Mouse (Mus musculus): ENCODE data around the gene Mamld1. TPM values are rescaled to one million over a fixed set of nuclear protein-coding genes. Genes with fewer than 3 reads are reported as not detected.

The Mamld1 gene
- polyA plus RNA-seq, 1 experiment from 2014 or later: 6.4 TPM

DNA sequence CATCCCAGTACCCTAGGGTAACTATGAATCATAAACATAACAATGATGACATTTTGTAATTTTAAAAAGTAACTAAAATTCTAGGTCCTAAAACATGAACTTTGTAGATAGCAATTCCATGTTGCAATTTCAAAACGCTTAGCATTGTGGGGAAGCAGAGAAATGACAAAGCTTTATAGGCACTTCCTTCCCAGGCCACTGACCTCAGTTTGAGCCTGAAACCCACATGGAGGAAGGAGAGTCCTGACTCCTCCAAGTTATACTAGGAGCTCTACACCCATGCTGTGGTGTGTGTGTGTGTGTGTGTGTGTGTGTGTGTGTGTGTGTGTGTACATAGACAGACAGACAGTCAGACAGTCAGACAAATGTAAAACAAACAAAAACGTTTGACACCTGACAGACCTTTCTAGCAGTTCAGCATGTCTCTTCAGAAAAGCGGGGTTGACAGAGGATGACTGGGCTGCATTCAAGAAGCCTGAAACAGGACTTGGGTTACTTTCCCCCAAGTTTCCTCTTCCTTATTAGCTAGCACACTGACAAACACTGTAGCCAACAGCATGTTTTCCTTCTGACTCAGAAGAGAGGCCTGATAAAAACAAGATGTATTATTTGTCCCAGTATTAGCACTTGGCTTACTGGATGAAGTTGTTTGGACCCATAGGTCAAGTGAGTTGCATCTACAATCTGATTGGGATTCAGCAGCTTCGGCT is 37.5 kb downstream of the Mamld1 start:
- H3K9ac ChIP-seq: no peak overlapping the region
- no peaks in the 10 kb centered on the region for H3K36me3 ChIP-seq
- WGBS: 66% methylated on average over 4 of the region's 4 CpGs
- H3K27ac ChIP-seq (replicated peaks): no peak overlapping the region
- no peaks in the 10 kb centered on the region for H3K4me1 ChIP-seq (replicated peaks)
- H3K27me3 ChIP-seq: no peaks in the 10 kb centered on the region
- ATAC-seq (ENCODE audit: low FRiP score, low read depth): no peak
- no peak overlapping the region for H3K4me3 ChIP-seq
- no peaks in the 10 kb centered on the region for H3K9me3 ChIP-seq
- H3K4me2 ChIP-seq: no peak overlapping the region

DNA sequence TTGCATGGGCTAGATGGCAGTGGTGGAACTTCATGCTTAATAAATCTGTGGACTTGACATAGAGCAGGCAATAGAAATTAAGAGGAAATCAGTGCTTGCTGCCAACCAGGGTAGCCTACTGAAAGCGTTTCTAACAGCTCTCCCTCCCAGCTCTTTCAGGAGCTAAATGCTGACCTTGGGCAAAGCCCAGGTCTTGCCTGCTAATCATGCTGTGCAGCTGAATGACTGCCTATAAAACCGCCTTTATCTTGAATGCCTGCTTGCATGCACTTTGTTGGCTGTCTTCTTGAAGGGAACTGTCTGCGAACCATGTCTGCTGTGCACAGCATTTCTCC is 38.0 kb downstream of the Mamld1 start:
- WGBS: 43% methylated on average over 3 of the region's 3 CpGs
- H3K4me2 ChIP-seq: no peak overlapping the region
- H3K9me3 ChIP-seq: no peaks in the 10 kb centered on the region
- no peak overlapping the region for H3K27ac ChIP-seq (replicated peaks)
- no peak overlapping the region for H3K4me3 ChIP-seq
- no peaks in the 10 kb centered on the region for H3K27me3 ChIP-seq
- 0 out of 2 replicates have a peak, but pooled peaks have one; percentile 59 for ATAC-seq (ENCODE audit: low FRiP score, low read depth)
- no peak overlapping the region for H3K9ac ChIP-seq
- H3K36me3 ChIP-seq: no peaks in the 10 kb centered on the region
- H3K4me1 ChIP-seq (replicated peaks): no peaks in the 10 kb centered on the region

DNA sequence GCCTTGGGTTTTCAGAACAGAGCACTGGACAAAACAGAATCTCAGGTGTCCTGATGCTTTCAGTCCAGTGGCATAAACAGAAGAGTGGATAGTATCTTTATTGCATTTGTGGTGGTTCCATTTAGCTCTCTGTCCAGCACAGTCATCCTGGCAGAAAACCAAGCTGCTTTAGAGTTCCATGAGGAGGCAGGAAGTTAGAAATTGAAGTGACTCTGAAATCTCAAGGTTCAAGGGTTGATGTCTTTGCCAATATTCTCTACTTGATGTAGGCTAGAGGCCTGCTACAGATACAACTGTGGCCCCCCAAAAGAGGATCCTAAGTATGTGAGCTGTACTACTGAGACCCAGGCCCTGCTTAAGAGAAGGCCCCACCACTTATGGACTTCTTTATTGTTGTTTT is 55.8 kb downstream of the Mamld1 start:
- Histone ChIP-seq H3K4me3 (no peak overlapping the region), H3K9ac (no peak overlapping the region), H3K27ac (replicated peaks) (no peak overlapping the region), H3K4me1 (replicated peaks) (no peaks in the 10 kb centered on the region), H3K27me3 (no peaks in the 10 kb centered on the region), H3K36me3 (no peaks in the 10 kb centered on the region), H3K9me3 (no peaks in the 10 kb centered on the region), H3K4me2 (no peak overlapping the region)
- ATAC-seq (ENCODE audit: low FRiP score, low read depth): no peak

DNA sequence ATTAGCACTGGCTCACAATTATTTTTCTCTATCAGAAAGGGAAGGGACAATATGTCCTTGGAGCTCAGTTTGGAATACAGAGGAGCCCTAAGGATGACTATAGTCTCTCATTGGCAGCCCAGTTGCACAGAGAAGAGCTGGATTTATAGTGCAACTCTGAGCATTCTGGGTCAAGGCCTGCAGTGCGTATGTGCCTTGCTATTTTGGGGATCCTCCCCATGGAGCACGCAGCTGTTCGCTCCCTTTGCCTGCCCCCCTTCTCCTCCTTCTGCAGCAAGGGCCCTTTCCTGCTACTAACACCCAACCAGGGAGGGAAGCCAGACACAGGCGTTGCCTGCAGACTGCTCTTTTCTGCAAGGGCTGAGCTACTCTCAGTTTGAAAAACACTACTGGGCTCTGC is 56.3 kb downstream of the Mamld1 start:
- Histone ChIP-seq H3K36me3 (no peaks in the 10 kb centered on the region), H3K4me1 (replicated peaks) (no peaks in the 10 kb centered on the region), H3K27me3 (no peaks in the 10 kb centered on the region), H3K9ac (no peak overlapping the region), H3K9me3 (no peaks in the 10 kb centered on the region), H3K4me3 (no peak overlapping the region), H3K27ac (replicated peaks) (no peak overlapping the region), H3K4me2 (no peak overlapping the region)
- ATAC-seq (ENCODE audit: low FRiP score, low read depth): no peak
- 64% methylated on average over 4 of the region's 4 CpGs for WGBS

DNA sequence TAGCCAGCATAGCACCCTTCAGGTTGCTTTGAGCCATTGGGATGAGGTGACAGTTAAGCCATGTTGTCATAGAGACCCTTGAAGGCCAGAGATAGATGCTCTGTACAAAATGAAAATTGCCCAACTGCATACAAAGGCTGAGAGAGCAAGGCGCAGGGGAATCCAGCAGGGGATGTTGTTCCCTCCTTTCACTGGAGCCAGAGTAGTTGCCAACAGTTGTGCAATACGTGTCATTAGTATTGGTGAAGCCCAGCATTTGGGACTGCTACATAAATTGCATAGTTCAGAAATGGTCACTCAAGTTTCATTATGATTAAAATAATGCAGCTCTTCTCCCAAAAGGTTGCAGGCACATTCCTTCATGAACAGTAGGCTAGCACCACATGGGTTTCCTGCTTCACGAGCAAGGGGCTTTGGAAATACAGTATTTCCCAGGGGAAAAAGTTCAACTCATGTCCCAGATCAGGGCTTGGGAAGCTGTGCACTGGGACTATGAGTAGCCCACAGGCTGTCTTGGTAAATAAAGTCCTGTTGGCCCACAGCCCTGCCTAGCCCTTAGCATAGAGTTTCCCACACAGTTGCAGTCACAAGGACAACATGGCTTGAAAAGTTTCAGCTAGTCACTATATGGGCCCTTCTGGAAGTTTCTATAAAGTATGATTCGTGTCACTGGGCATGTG is 58.1 kb downstream of the Mamld1 start:
- Histone ChIP-seq H3K36me3 (no peaks in the 10 kb centered on the region), H3K4me2 (no peak overlapping the region), H3K27ac (replicated peaks) (no peak overlapping the region), H3K4me3 (no peak overlapping the region), H3K4me1 (replicated peaks) (no peaks in the 10 kb centered on the region), H3K27me3 (no peaks in the 10 kb centered on the region), H3K9ac (no peak overlapping the region), H3K9me3 (no peaks in the 10 kb centered on the region)
- 82% methylated on average over 4 of the region's 4 CpGs for WGBS
- ATAC-seq (ENCODE audit: low FRiP score, low read depth): no peak

DNA sequence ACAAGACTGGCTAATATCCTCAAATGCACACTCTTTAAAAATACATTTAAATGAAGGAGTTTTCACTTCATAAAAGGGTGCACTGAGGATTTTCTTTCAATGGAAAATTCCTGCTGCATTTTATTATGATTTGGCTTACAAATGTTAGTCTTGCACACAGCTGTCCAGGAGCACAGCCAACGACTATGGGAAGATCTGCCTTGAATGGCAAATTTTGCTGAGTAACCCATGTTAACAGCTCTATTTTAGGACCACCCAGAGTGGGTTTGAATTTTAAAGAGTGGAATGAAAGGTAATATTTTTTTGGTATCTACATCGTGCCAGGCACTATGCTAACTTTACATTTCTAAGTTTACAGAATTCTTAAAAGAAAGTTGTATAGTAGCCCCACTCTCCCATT is 60.3 kb downstream of the Mamld1 start:
- WGBS: 66% methylated on average over 2 of the region's 2 CpGs
- Histone ChIP-seq H3K4me2 (no peak overlapping the region), H3K4me1 (replicated peaks) (no peaks in the 10 kb centered on the region), H3K4me3 (no peak overlapping the region), H3K9me3 (no peaks in the 10 kb centered on the region), H3K9ac (no peak overlapping the region), H3K27ac (replicated peaks) (no peak overlapping the region), H3K27me3 (no peaks in the 10 kb centered on the region), H3K36me3 (no peaks in the 10 kb centered on the region)
- ATAC-seq (ENCODE audit: low FRiP score, low read depth): no peak

DNA sequence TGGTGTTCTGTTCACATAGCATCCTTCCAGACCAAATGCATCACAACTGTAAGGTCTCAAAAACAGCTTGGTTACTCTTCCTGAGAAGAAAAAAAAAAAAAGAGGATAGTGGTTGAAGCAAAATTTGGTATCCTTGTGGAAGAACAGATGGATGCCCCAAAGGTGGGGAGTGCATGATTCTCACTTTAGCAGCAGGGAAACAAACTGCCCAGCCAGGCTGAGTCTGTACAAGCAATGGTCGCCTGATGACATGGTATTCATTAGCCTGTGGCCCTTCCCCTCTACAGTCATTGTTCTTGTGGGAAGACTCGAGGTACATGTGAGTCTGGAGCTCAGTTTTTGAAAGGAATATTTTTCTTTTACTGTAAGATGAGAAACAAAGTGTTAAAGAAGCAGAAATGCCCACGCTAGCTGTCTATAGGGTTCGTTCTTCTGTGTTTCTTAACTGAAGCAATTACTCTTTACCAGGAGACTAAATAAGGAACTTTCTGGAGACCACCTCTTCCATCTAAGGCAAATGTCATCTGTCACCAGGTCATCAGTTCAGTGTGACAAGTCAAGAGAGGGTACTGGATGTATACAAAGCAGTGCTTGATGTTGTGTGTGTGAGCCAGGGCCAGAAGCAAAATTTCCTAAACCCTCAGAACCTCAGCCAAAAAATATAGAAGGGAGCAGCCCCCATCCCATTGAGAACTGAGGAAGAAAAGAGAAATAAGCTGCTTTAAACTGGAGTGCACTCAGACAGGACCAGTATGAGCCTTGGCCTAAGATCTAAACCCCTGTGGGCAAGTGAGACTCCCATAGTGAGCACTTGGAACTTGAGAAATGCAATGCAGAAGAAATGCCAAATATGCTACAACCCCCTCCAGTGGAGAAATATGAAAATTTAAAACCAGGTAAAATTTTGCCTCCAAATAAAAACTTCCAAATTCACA is 72.6 kb downstream of the Mamld1 start:
- no peaks in the 10 kb centered on the region for H3K36me3 ChIP-seq
- WGBS: 71% methylated on average over 4 of the region's 4 CpGs
- no peaks in the 10 kb centered on the region for H3K9me3 ChIP-seq
- no peak overlapping the region for H3K4me2 ChIP-seq
- no peak for ATAC-seq (ENCODE audit: low FRiP score, low read depth)
- no peak overlapping the region for H3K4me3 ChIP-seq
- H3K9ac ChIP-seq: no peak overlapping the region
- H3K4me1 ChIP-seq (replicated peaks): no peaks in the 10 kb centered on the region
- no peak overlapping the region for H3K27ac ChIP-seq (replicated peaks)
- H3K27me3 ChIP-seq: no peaks in the 10 kb centered on the region

DNA sequence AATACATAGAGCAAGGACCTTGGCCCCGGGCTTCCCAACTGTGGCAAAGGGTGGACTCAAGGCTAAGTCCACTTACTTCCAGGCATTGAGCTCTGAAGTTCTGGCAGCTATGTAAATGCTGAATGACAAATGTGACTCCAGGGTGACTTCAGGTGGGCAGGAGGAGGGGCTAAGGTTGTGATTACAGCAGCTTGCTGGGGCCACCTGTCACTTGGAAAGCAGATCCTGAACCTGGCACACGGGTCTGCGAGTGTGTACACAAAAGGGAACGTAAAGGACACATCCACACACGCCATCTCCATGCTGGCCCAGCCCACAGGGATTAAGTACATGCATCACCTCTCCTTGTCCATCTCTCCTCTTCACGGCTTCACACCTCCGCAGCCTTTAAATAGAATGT is 75.0 kb downstream of the Mamld1 start:
- H3K27me3 ChIP-seq: no peaks in the 10 kb centered on the region
- 92% methylated on average over 7 of the region's 7 CpGs for WGBS
- no peak overlapping the region for H3K4me2 ChIP-seq
- no peak overlapping the region for H3K9ac ChIP-seq
- H3K4me3 ChIP-seq: no peak overlapping the region
- H3K4me1 ChIP-seq (replicated peaks): no peaks in the 10 kb centered on the region
- H3K36me3 ChIP-seq: no peaks in the 10 kb centered on the region
- ATAC-seq (ENCODE audit: low FRiP score, low read depth): no peak
- H3K9me3 ChIP-seq: no peaks in the 10 kb centered on the region
- H3K27ac ChIP-seq (replicated peaks): no peak overlapping the region

DNA sequence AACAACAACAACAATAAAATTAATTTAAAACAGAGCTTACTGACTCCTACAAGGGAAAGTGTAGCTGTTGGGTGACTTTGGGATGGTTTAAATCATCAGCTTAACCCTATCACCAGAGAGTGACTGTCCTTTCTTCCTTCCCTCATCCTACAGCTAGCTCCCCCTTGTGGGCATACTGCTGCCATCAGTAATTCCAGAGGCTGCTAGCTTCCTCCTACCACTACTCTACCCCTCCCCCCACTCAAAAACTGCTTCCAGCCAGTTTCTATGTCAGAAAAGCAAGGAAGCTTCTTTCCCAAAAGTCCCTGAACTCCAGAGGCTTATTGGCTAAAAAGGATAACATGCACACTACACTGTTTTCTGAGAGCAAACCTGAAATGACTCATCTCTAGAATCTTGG is 81.4 kb downstream of the Mamld1 start:
- no peak for ATAC-seq (ENCODE audit: low FRiP score, low read depth)
- Histone ChIP-seq H3K9me3 (no peaks in the 10 kb centered on the region), H3K27ac (replicated peaks) (no peak overlapping the region), H3K36me3 (no peaks in the 10 kb centered on the region), H3K9ac (no peak overlapping the region), H3K4me1 (replicated peaks) (no peaks in the 10 kb centered on the region), H3K27me3 (no peaks in the 10 kb centered on the region), H3K4me2 (no peak overlapping the region), H3K4me3 (no peak overlapping the region)

DNA sequence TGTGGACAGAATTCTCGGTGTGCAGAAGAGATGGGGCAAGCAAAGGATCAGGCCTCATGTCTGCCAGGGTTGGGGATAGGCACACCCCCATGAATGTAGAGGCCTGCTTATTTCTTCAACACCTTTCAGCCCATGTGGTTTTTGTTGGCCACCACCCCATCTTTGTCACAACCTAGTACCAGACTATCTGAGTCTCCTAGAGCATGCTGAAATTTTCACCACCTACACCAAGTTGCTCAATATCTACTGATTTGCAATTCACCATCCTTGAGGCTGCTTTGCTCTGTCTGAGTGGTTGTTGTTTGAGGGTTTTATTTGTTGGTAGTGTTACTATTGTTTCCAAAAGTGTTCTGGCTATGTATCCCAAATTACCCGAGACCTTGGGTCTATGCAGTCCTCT is 91.3 kb downstream of the Mamld1 start:
- no peak overlapping the region for H3K27ac ChIP-seq (replicated peaks)
- H3K4me3 ChIP-seq: no peak overlapping the region
- WGBS: 88% methylated on average over 2 of the region's 2 CpGs
- H3K9me3 ChIP-seq: no peaks in the 10 kb centered on the region
- no peak overlapping the region for H3K9ac ChIP-seq
- H3K4me1 ChIP-seq (replicated peaks): no peaks in the 10 kb centered on the region
- H3K36me3 ChIP-seq: no peaks in the 10 kb centered on the region
- no peaks in the 10 kb centered on the region for H3K27me3 ChIP-seq
- no peak for ATAC-seq (ENCODE audit: low FRiP score, low read depth)
- no peak overlapping the region for H3K4me2 ChIP-seq

DNA sequence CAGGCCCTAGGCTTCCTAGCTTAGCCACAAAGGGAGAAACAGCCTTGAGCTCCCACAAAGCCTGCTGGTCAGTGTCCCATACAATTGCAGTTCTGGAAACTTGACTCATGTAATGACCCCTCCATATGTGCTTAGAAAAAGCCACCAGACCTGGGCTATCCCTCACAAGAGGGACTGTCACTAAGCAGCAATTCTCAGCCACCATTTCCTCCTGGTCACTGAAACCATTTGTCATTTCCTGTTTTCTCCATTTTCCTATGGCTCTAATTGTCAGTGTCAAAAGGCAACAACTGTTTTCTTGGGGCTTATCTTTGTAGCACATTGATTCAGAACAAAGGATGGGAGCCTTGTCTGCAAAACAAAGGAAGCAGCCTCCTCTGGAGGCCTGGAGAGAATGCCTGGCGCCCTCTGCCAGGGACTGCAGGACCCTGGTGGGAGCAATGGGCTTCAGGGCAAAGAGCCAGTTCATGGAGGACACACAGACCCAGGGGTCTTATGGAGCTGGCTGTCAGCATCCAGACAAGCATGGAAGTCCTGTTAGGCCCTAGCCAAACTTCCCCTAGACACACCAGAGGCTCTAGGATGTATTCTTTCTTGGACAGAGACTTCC is 99.5 kb downstream of the Mamld1 start:
- Histone ChIP-seq H3K9ac (no peak overlapping the region), H3K9me3 (no peaks in the 10 kb centered on the region), H3K4me2 (no peak overlapping the region), H3K4me1 (replicated peaks) (no peaks in the 10 kb centered on the region), H3K27ac (replicated peaks) (no peak overlapping the region), H3K36me3 (no peaks in the 10 kb centered on the region), H3K4me3 (no peak overlapping the region), H3K27me3 (no peaks in the 10 kb centered on the region)
- ATAC-seq (ENCODE audit: low FRiP score, low read depth): no peak
- WGBS: 20% methylated on average over 1 of the region's 1 CpGs

DNA sequence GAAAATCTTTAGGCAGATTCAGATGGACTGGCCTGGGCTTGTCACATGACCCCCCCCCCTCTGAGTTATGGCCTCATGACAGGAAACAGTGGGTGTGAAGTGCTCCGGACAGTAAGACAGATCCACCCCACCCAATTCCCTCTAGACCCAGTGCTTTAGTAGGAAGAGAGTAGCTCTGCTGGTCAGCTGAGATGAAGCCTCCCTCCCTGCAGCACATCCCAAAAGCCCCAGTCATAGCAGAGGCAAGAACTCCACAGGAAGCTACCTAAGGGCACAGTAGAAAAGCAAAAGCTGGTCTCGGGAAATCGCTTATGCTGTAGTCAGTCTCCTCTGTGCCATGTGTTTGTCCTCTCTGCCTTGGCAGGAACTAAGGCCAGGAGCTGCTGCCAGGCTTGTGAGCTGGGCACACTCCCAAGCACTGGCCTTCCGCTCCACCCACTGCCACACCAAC is 100.5 kb downstream of the Mamld1 start:
- no peak overlapping the region for H3K9ac ChIP-seq
- H3K27me3 ChIP-seq: no peaks in the 10 kb centered on the region
- WGBS: 73% methylated on average over 4 of the region's 4 CpGs
- H3K36me3 ChIP-seq: no peaks in the 10 kb centered on the region
- no peak overlapping the region for H3K4me2 ChIP-seq
- no peak overlapping the region for H3K4me3 ChIP-seq
- H3K4me1 ChIP-seq (replicated peaks): no peaks in the 10 kb centered on the region
- H3K9me3 ChIP-seq: no peaks in the 10 kb centered on the region
- H3K27ac ChIP-seq (replicated peaks): no peak overlapping the region
- ATAC-seq (ENCODE audit: low FRiP score, low read depth): peak; percentile 68

Measured in hindbrain, embryonic 15.5 days (tissue).